Mouse (Mus musculus): ENCODE measurements around the gene Rala.
"Not testable (repeated sequence)": the region's sequence is repeated elsewhere in the genome, so short reads cannot be mapped to it uniquely, and the experiment has no call there.

Gene Rala

GRCm38 (mm10) chr13:17944078-17944917 is at the start of gene Rala:
Gene Rala (minus strand): TSS chr13:17944239.
- in situ Hi-C loops (cut with MboI; ENCODE audit: unreplicated experiment in 2 of 2), result loop anchor here in 1 of 2 experiments (5.0 kb wide), 1 partner anchor 48 kb away; the partner anchor contains the start of gene Yae1d1

GRCm38 (mm10) chr13:17993515-17993847 is 49.4 kb upstream of the Rala start:
- in situ Hi-C loops (cut with MboI; ENCODE audit: unreplicated experiment in 2 of 2), result loop anchor here in 1 of 2 experiments (5.0 kb wide), 1 partner anchor 51 kb away; the partner anchor contains the start of gene Rala

DNA sequence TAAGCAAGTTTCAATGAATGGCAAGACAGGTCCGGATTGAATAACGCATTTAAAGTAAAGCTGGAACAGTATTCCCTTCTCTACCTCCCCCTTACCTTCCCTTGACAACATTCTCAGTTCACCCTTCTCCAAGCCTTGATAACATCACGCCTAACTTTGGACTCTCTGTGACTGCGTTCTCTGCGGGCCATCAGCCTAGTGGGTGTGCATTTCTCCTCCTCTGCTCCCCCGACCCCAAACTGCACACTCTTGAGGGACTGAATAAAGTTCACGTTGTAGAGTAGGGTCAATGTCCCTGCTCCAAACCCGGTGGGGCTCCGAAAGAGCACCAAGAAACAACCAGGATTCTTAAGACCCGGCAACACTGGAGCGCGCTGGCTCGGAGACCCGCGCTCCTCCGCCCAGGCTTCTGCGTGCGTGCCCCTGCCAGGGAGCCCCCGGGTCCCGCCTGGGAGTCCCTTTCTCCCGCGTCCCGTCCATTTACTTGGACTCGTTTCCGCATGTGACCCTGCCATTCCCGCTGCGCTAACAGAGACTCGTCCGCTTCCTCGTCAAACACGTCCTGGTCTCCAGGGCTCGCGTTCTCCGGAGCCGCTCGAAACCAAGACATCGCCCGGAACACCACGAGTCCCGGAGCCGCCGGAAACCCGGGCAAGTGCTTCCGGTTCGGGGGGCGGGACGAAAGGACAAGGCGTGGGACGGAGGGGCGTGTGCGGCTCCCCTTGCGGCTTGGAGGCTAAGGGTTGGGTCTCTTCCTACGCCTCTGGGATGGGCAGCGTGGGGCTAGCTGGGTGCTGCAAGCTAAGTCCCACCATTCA is 48.9 kb upstream of the Rala start, which contains the start of gene Yae1d1:
Gene Yae1d1, minus strand, starts transcription at position 653 of the 818 bp plus-strand sequence.
- in situ Hi-C loops (cut with MboI; ENCODE audit: unreplicated experiment in 2 of 2), result loop anchor here in 1 of 2 experiments (5.0 kb wide), 1 partner anchor 51 kb away; the partner anchor contains the start of gene Rala

GRCm38 (mm10) chr13:17992009-17992408 is 48.0 kb upstream of the Rala start:
- in situ Hi-C loops (cut with MboI; ENCODE audit: unreplicated experiment in 2 of 2), result loop anchor here in 1 of 2 experiments (5.0 kb wide), 1 partner anchor 50 kb away; the partner anchor contains the start of gene Rala

- in situ Hi-C loops (cut with MboI; ENCODE audit: unreplicated experiment in 2 of 2), result loop anchor here (5.0 to 10.0 kb wide), 4 partner anchors 36 to 241 kb away; no protein-coding TSS in a partner anchor
These were observed 39.2 kb upstream of the Rala start for GRCm38 (mm10) chr13:17983194-17983593.

DNA sequence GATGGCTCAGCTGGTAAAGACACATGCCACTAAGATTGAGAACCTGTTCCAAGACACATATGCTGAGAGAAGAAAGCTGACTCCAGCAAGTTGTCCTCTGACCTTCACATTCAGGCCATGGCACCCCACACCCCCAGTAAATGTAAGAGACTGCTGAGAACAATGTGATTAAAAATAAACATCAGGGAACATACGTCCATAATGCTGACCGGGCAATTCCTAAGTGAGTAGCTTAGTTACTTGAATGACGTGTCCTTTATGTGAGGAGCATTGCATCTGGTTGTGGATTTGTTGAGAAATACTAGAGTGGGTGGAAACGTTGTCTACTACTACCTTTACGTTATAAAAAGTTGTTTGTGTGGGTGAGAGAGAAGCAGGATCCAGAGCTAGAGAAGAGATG is 38.6 kb upstream of the Rala start:
- in situ Hi-C loops (cut with MboI; ENCODE audit: unreplicated experiment in 2 of 2), result loop anchor here (5.0 to 10.0 kb wide), 4 partner anchors 35 to 240 kb away; no protein-coding TSS in a partner anchor

- in situ Hi-C loops (cut with MboI; ENCODE audit: unreplicated experiment in 2 of 2), result no loop called here
These were observed 33.1 kb upstream of the Rala start for GRCm38 (mm10) chr13:17976854-17977739.

- in situ Hi-C loops (cut with MboI; ENCODE audit: unreplicated experiment in 2 of 2), result no loop called here
These were observed 31.9 kb upstream of the Rala start for GRCm38 (mm10) chr13:17975891-17976290.

DNA sequence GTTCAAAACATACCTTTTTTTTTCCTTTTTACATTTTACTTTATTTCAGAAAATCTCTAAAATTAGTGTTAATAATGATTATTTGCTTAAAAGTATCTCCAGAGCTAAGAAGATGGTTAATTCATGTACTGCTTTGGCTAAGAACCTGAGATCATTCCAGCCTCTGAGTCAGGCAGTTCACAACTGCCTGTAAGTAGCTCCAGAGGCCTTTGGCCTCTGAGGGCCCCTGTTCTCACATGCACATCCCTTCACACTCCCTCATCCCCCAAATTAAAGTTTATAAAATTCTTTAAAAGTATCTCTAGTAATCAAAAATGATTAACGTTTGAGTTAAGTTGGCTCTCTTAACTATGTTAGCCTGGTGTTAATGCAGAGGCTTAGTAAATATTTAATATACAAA is 31.4 kb upstream of the Rala start:
- in situ Hi-C loops (cut with MboI; ENCODE audit: unreplicated experiment in 2 of 2), result no loop called here

- in situ Hi-C loops (cut with MboI; ENCODE audit: unreplicated experiment in 2 of 2), result no loop called here
These were observed 30.7 kb upstream of the Rala start for GRCm38 (mm10) chr13:17974734-17975133.

DNA sequence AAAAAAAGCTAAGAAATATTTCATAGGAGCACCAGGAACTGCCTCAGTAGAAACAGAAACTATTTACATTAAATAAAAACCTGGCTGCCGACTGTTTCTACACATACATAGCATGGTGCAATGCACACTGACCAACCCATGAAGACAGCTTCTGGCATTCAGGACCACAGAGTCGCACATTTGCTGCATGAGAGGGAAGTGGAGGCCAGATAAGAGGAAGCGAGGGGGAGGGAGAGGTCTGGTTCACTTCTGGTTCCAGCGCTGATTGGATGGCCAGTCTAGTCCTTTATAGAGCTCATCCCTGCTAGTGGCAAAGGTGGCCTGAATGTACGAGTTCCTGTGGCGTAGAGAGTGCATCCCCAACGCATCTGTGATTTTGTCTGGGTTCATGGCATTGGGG is 16.6 kb upstream of the Rala start:
- in situ Hi-C loops (cut with MboI; ENCODE audit: unreplicated experiment in 2 of 2), result no loop called here

DNA sequence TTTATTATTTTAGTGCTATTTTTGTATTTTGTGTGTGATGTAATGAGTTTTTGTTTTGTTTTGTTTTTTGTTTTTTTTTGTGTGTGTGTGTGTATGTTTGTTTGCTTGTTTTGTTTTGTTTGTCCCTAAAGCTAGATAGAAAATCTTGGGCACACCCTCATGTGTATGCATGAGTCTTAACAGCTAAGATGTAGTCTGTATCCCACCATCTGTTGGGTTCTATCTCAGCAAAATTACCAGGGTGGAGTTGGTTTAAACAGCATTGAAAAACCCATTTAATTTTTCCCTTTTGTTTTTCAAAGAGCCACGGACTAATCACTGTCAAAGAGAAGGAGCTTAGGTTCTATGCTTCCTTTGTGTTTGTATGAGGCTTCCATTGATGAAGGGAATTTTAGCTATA is 10.2 kb upstream of the Rala start:
- in situ Hi-C loops (cut with MboI; ENCODE audit: unreplicated experiment in 2 of 2), result no loop called here

DNA sequence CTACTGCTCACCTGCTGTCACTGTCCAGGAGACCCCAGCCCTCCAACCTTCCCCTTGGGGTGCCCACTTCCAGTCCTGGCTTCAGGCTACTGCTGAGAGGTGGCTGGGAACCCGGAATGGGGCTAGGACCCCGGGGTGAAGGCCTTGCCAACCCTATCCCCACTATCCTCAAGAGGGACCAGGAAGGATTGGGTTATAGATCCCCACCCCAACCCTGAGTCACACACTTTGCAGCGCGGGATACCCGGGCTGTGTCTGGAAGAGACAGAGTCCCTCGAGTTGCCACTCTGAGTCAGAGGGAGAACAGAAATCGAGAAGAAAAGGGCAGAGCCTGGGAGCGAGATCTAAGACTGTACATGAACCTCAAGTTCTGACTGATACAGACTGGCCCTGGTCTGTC is 6.5 kb upstream of the Rala start:
- in situ Hi-C loops (cut with MboI; ENCODE audit: unreplicated experiment in 2 of 2), result not testable (repeated sequence)

GRCm38 (mm10) chr13:17949555-17949954 is 5.5 kb upstream of the Rala start:
- in situ Hi-C loops (cut with MboI; ENCODE audit: unreplicated experiment in 2 of 2), result loop anchor here in 1 of 2 experiments (5.0 kb wide), 1 partner anchor 33 kb away; no protein-coding TSS in a partner anchor

GRCm38 (mm10) chr13:17943306-17944077 is 547 bp downstream of the Rala start:
- in situ Hi-C loops (cut with MboI; ENCODE audit: unreplicated experiment in 2 of 2), result loop anchor here in 1 of 2 experiments (5.0 kb wide), 1 partner anchor 49 kb away; the partner anchor contains the start of gene Yae1d1

GRCm38 (mm10) chr13:17942338-17942737 is 1.7 kb downstream of the Rala start:
- in situ Hi-C loops (cut with MboI; ENCODE audit: unreplicated experiment in 2 of 2), result loop anchor here in 1 of 2 experiments (5.0 kb wide), 1 partner anchor 50 kb away; the partner anchor contains the start of gene Yae1d1

- in situ Hi-C loops (cut with MboI; ENCODE audit: unreplicated experiment in 2 of 2), result no loop called here
These were observed 36.7 kb downstream of the Rala start for GRCm38 (mm10) chr13:17907309-17907708.

DNA sequence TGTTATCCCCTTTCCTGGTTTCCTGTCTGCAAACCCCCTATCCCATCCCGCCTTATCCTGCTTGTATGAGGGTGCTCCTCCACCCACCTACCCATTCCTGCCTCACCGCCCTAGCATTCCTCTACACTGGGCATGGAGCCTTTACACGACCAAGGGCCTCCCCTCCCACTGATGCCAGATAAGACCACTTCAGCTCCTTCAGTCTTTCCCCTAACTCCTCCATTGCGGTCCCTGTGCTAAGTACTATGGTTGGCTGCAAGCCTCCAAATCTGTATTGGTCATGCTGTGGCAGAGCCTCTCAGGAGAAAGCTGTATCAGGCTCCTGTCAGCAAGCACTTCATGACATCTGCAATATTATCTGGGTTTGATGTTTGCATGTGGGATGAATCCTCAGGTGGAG is 42.6 kb downstream of the Rala start:
- in situ Hi-C loops (cut with MboI; ENCODE audit: unreplicated experiment in 2 of 2), result no loop called here

DNA sequence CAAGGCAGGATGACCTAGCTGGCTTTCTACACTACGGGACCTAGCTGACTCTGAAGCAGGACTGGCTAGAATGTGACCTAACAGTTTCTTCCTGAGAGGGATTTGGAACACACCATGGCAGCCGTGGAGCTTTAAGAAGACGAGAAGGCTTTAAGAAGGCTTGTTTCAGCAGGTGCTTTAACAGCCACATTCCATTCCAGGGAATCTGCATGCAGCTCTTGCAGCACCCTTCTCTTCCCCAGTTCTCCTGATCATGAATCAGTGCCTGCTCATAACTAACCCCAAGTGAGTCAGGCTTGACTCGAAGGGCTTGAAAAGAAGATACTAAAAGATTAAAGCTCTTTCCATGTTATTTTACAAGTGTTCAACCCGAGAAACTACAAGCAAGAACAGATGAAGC is 43.4 kb downstream of the Rala start:
- in situ Hi-C loops (cut with MboI; ENCODE audit: unreplicated experiment in 2 of 2), result no loop called here
